Mouse (Mus musculus) right cerebral cortex, adult 18-20 months (tissue): Measurements from ENCODE around the gene Efcc1.
"Not testable (repeated sequence)": the region's sequence is repeated elsewhere in the genome, so short reads cannot be mapped to it uniquely, and the experiment has no call there.

Experiments used
- DNase-seq: peaks from one replicate; pipeline ENCODE4 v3.0.0; 2022; ENCODE audit warnings: mixed read lengths

Gene Efcc1

GRCm38 (mm10) chr6:87745301-87745700, 14.6 kb downstream of the Efcc1 start:
- no peak for DNase-seq

GRCm38 (mm10) chr6:87746059-87746458, 15.4 kb downstream of the Efcc1 start:
- DNase-seq = no peak

- DNase-seq = no peak
These were observed 16.2 kb downstream of the Efcc1 start for GRCm38 (mm10) chr6:87746849-87747248.

- DNase-seq = no peak
These were observed 17.4 kb downstream of the Efcc1 start for GRCm38 (mm10) chr6:87748078-87748477.

- no peak for DNase-seq
These were observed 17.9 kb downstream of the Efcc1 start for GRCm38 (mm10) chr6:87748531-87748930.

- no peak for DNase-seq
These were observed 19.7 kb downstream of the Efcc1 start for GRCm38 (mm10) chr6:87750184-87750910.

- DNase-seq = no peak
These were observed 20.9 kb downstream of the Efcc1 start for GRCm38 (mm10) chr6:87751574-87751973.

GRCm38 (mm10) chr6:87755196-87755595, 24.5 kb downstream of the Efcc1 start:
- no peak for DNase-seq

- no peak for DNase-seq
These were observed 26.2 kb downstream of the Efcc1 start for GRCm38 (mm10) chr6:87756896-87757295.

GRCm38 (mm10) chr6:87759404-87759803, 28.7 kb downstream of the Efcc1 start:
- DNase-seq = no peak

- DNase-seq = no peak
These were observed 29.2 kb downstream of the Efcc1 start for GRCm38 (mm10) chr6:87759850-87760249.

GRCm38 (mm10) chr6:87762161-87762560, 31.5 kb downstream of the Efcc1 start:
- DNase-seq = no peak

GRCm38 (mm10) chr6:87763376-87764280, 33.0 kb downstream of the Efcc1 start:
- DNase-seq = peak; percentile 15

- not testable (repeated sequence) for DNase-seq
These were observed 33.6 kb downstream of the Efcc1 start for GRCm38 (mm10) chr6:87764296-87764695.

- no peak for DNase-seq
These were observed 40.0 kb downstream of the Efcc1 start for GRCm38 (mm10) chr6:87770626-87771025.

GRCm38 (mm10) chr6:87774466-87774865, 43.8 kb downstream of the Efcc1 start:
- DNase-seq = no peak

- DNase-seq = no peak
These were observed 44.2 kb downstream of the Efcc1 start for GRCm38 (mm10) chr6:87774909-87775308.

- DNase-seq = no peak
These were observed 45.0 kb downstream of the Efcc1 start for GRCm38 (mm10) chr6:87775588-87776245.

GRCm38 (mm10) chr6:87776663-87777062, 46.0 kb downstream of the Efcc1 start:
- DNase-seq = no peak

- DNase-seq = no peak
These were observed 47.2 kb downstream of the Efcc1 start, which contains the start of gene Gp9 for GRCm38 (mm10) chr6:87777842-87778241. Gp9 (plus strand) TSS chr6:87778072.

GRCm38 (mm10) chr6:87778294-87779173, 47.9 kb downstream of the Efcc1 start:
- no peak for DNase-seq
